Mouse (Mus musculus): ENCODE results near the gene Vmn1r117. TPM values are rescaled to one million over a fixed set of nuclear protein-coding genes. Genes with fewer than 3 reads are reported as not detected.
"Not testable (repeated sequence)": the region's sequence is repeated elsewhere in the genome, so short reads cannot be mapped to it uniquely, and the experiment has no call there.

The Vmn1r117 gene
- not detected in 2 replicates for polyA plus RNA-seq (2015; fragmentation: Nextera tagmentation; extraction: Ambion mirVana)

DNA sequence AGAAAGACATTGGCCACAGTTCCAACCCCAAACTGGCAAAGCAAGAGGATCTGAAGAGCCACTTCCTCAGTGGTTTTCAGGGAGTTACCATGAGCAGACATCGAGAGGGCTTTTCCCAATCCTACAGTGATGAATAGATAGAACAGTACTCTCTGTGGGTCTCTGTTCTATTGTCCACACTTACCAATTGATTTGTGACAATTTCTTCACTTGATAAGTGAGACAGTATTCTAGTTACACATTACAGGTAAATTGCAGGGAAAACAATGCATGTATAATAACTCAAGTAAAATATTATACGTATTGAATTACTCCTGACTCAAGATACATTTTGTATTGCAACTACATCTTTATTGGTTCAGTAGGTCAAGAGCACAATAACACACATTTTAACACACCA, at the start of gene Vmn1r117:
Gene Vmn1r117, minus strand, starts transcription at position 101 of the 400 bp plus-strand sequence.
- H3K4me2 ChIP-seq (ENCODE audit: low read depth, low read length); H3K4me1 ChIP-seq (replicated peaks; ENCODE audit: control insufficient read depth, insufficient read depth, low read length); H3K9me3 ChIP-seq (ENCODE audit: control insufficient read depth, low read length); H3K4me3 ChIP-seq (ENCODE audit: low read length); ATAC-seq (ENCODE audit: low read depth); H3K27ac ChIP-seq (ENCODE audit: low read length); H3K9ac ChIP-seq (ENCODE audit: low read length); H3K36me3 ChIP-seq (ENCODE audit: control insufficient read depth, insufficient read depth, low read length); H3K27me3 ChIP-seq (ENCODE audit: control insufficient read depth, insufficient read depth, low read depth, low read length): not testable (repeated sequence)
- no CpG with 5 or more reads among the region's 2 CpGs for WGBS

- H3K9ac ChIP-seq (ENCODE audit: low read length); H3K4me3 ChIP-seq (ENCODE audit: low read length); ATAC-seq (ENCODE audit: low read depth); H3K9me3 ChIP-seq (ENCODE audit: control insufficient read depth, low read length); H3K4me1 ChIP-seq (replicated peaks; ENCODE audit: control insufficient read depth, insufficient read depth, low read length); H3K27ac ChIP-seq (ENCODE audit: low read length); H3K27me3 ChIP-seq (ENCODE audit: control insufficient read depth, insufficient read depth, low read depth, low read length); H3K36me3 ChIP-seq (ENCODE audit: control insufficient read depth, insufficient read depth, low read length); H3K4me2 ChIP-seq (ENCODE audit: low read depth, low read length): not testable (repeated sequence)
- no CpG with 5 or more reads among the region's 2 CpGs for WGBS
Measured at GRCm38 (mm10) chr7:20912247-20912646, 28.3 kb upstream of the Vmn1r117 start, which contains the start of gene Vmn1r118. Gene Vmn1r118 (minus strand): TSS chr7:20912347.

- H3K9me3 ChIP-seq (ENCODE audit: control insufficient read depth, low read length); H3K4me2 ChIP-seq (ENCODE audit: low read depth, low read length); H3K27me3 ChIP-seq (ENCODE audit: control insufficient read depth, insufficient read depth, low read depth, low read length); H3K9ac ChIP-seq (ENCODE audit: low read length); H3K36me3 ChIP-seq (ENCODE audit: control insufficient read depth, insufficient read depth, low read length); ATAC-seq (ENCODE audit: low read depth); H3K4me1 ChIP-seq (replicated peaks; ENCODE audit: control insufficient read depth, insufficient read depth, low read length); H3K4me3 ChIP-seq (ENCODE audit: low read length); H3K27ac ChIP-seq (ENCODE audit: low read length): not testable (repeated sequence)
- 50% methylated on average over 3 of the region's 3 CpGs for WGBS
Measured at GRCm38 (mm10) chr7:20871956-20872355, 12.0 kb downstream of the Vmn1r117 start, which contains the start of gene Vmn1r116. Gene Vmn1r116 (plus strand): TSS chr7:20872256.

DNA sequence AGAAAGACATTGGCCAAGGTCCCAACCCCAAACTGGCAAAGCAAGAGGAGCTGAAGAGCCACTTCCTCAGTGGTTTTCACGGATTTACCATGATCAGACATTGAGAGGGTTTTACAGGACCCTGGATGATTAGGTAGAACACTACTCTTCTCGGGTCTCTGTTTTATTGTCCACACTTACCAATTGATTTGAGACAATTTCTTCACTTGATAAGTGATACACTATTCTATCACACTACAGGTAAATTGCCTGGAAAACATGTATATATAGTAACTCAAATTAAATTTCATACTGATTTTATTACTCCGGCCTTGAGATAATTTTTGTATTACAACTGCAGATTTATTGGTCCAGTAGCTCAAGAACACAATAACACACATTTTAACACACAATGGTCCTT, 39.0 kb downstream of the Vmn1r117 start, which contains the start of gene Vmn1r115:
Gene Vmn1r115, minus strand, starts transcription at position 101 of the 400 bp plus-strand sequence.
- 62% methylated on average over 1 of the region's 3 CpGs for WGBS
- not testable (repeated sequence) for H3K27ac ChIP-seq (ENCODE audit: low read length); H3K4me1 ChIP-seq (replicated peaks; ENCODE audit: control insufficient read depth, insufficient read depth, low read length); H3K9me3 ChIP-seq (ENCODE audit: control insufficient read depth, low read length); H3K4me3 ChIP-seq (ENCODE audit: low read length); H3K4me2 ChIP-seq (ENCODE audit: low read depth, low read length); ATAC-seq (ENCODE audit: low read depth); H3K27me3 ChIP-seq (ENCODE audit: control insufficient read depth, insufficient read depth, low read depth, low read length); H3K9ac ChIP-seq (ENCODE audit: low read length); H3K36me3 ChIP-seq (ENCODE audit: control insufficient read depth, insufficient read depth, low read length)

Other genes starting within 250 kb of the Vmn1r117 start
- gene Vmn1r107, start 215.2 kb downstream of the Vmn1r117 start, polyA plus RNA-seq (2015; fragmentation: Nextera tagmentation; extraction: Ambion mirVana) = not detected in 2 replicates
- not detected in 2 replicates for gene Vmn1r111, start 180.9 kb downstream of the Vmn1r117 start, polyA plus RNA-seq (2015; fragmentation: Nextera tagmentation; extraction: Ambion mirVana)
- not detected in 2 replicates for gene Gm10668, start 153.5 kb downstream of the Vmn1r117 start, polyA plus RNA-seq (2015; fragmentation: Nextera tagmentation; extraction: Ambion mirVana)
- not detected in 2 replicates for gene Vmn1r112, start 112.9 kb downstream of the Vmn1r117 start, polyA plus RNA-seq (2015; fragmentation: Nextera tagmentation; extraction: Ambion mirVana)
- not detected in 2 replicates for gene Vmn1r113, start 96.8 kb downstream of the Vmn1r117 start, polyA plus RNA-seq (2015; fragmentation: Nextera tagmentation; extraction: Ambion mirVana)
- gene Vmn1r114, start 71.9 kb downstream of the Vmn1r117 start, polyA plus RNA-seq (2015; fragmentation: Nextera tagmentation; extraction: Ambion mirVana) = not detected in 2 replicates
- not detected in 2 replicates for gene Vmn1r115, start 39.1 kb downstream of the Vmn1r117 start, polyA plus RNA-seq (2015; fragmentation: Nextera tagmentation; extraction: Ambion mirVana)
- not detected in 2 replicates for gene Vmn1r116, start 11.9 kb downstream of the Vmn1r117 start, polyA plus RNA-seq (2015; fragmentation: Nextera tagmentation; extraction: Ambion mirVana)
- gene Vmn1r118, start 28.2 kb upstream of the Vmn1r117 start, polyA plus RNA-seq (2015; fragmentation: Nextera tagmentation; extraction: Ambion mirVana) = not detected in 2 replicates
- not detected in 2 replicates for gene Vmn1r119, start 128.3 kb upstream of the Vmn1r117 start, polyA plus RNA-seq (2015; fragmentation: Nextera tagmentation; extraction: Ambion mirVana)
- gene Vmn1r120, start 169.7 kb upstream of the Vmn1r117 start, polyA plus RNA-seq (2015; fragmentation: Nextera tagmentation; extraction: Ambion mirVana) = not detected in 2 replicates
- gene Vmn1r121, start 214.4 kb upstream of the Vmn1r117 start, polyA plus RNA-seq (2015; fragmentation: Nextera tagmentation; extraction: Ambion mirVana) = not detected in 2 replicates